Mouse (Mus musculus): ENCODE measurements around the gene Slc35a2.

GRCm38 (mm10) chrX:7847845-7848244 is 36.0 kb upstream of the Slc35a2 start:
- TF ChIP-seq CTCF (IDR thresholded peaks at IDR 0.05; ENCODE audit: control insufficient read depth, insufficient read depth, insufficient read length) (no peak), FOSL1 (IDR thresholded peaks at IDR 0.05; ENCODE audit: insufficient read depth, low read length, poor library complexity, severe bottlenecking) (no peak)
